Mouse (Mus musculus): ENCODE measurements at regions not wholly inside any gene's neighbourhood (a gene's known extent, or its start where the extent isn't known, plus 50 kb on each side); places are given as distances from the start of the nearest gene placed in this dataset.

- Histone ChIP-seq H3K27ac (ENCODE audit: low read length) (no peak overlapping the region), H3K36me3 (ENCODE audit: control insufficient read depth, insufficient read depth) (no peaks in the 10 kb centered on the region), H3K4me2 (ENCODE audit: low read depth, low read length) (no peak overlapping the region), H3K9ac (ENCODE audit: low read depth, low read length) (no peak overlapping the region), H3K9me3 (replicated peaks; ENCODE audit: control insufficient read depth, low read length) (no peaks in the 10 kb centered on the region), H3K27me3 (ENCODE audit: control insufficient read depth, insufficient read depth, low read depth, low read length) (no peaks in the 10 kb centered on the region), H3K4me3 (ENCODE audit: low read depth, low read length) (no peak overlapping the region), H3K4me1 (ENCODE audit: control insufficient read depth, low read depth, low read length) (no peaks in the 10 kb centered on the region)
- ATAC-seq (ENCODE audit: low read depth), result no peak
- WGBS (ENCODE audit: insufficient replicate concordance), result 53% methylated on average over 3 of the region's 3 CpGs
These were observed 289.5 kb upstream of the Tet2 start for GRCm38 (mm10) chr3:133834459-133834858.

DNA sequence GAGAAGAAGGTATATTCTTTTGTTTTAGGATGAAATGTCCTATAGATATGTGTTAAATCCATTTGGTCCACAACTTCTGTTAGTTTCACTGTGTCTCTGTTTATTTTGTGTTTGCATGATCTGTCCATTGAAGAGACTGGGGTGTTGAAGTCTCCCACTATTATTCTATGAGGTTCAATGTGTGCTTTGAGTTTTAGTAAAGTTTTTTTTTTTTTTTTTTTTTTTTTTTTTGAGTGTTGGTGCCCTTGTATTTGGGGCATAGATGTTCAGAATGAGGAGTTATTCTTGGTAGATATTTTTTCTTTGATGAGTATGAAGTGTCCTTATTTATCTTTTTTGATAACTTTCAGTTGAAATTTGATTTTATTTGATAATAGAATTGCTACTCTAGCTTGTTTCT, 301.4 kb upstream of the Tet2 start:
- H3K27ac ChIP-seq (ENCODE audit: low read length), result no peak overlapping the region
- H3K27me3 ChIP-seq (ENCODE audit: control insufficient read depth, insufficient read depth, low read depth, low read length), result no peaks in the 10 kb centered on the region
- no peak overlapping the region for H3K4me3 ChIP-seq (ENCODE audit: low read depth, low read length)
- H3K9ac ChIP-seq (ENCODE audit: low read depth, low read length), result no peak overlapping the region
- H3K36me3 ChIP-seq (ENCODE audit: control insufficient read depth, insufficient read depth), result no peaks in the 10 kb centered on the region
- no peaks in the 10 kb centered on the region for H3K4me1 ChIP-seq (ENCODE audit: control insufficient read depth, low read depth, low read length)
- no peak for ATAC-seq (ENCODE audit: low read depth)
- H3K9me3 ChIP-seq (replicated peaks; ENCODE audit: control insufficient read depth, low read length), result no peaks in the 10 kb centered on the region
- no peak overlapping the region for H3K4me2 ChIP-seq (ENCODE audit: low read depth, low read length)

DNA sequence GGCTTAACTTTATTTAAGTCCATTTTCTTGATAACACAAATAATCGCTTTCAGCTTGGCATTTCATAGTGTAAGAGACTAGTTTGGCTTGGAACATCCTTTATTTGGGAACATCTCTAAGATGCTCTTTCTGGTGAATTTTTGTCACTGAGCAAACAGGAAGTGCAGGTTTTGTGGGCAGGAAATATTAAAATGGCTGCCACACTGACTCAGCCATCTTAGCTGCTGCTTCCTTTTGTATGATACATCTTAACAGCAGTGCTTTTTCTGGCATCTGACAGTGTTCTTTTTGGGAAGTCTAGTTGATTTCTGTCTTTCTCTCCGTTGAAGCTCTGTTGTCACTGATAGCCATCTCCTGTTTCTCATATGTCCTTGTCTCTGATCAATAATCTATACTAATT, 329.4 kb upstream of the Tet2 start:
- H3K4me3 ChIP-seq (ENCODE audit: low read depth, low read length), result no peak overlapping the region
- no peaks in the 10 kb centered on the region for H3K27me3 ChIP-seq (ENCODE audit: control insufficient read depth, insufficient read depth, low read depth, low read length)
- no peak overlapping the region for H3K27ac ChIP-seq (ENCODE audit: low read length)
- no peaks in the 10 kb centered on the region for H3K4me1 ChIP-seq (ENCODE audit: control insufficient read depth, low read depth, low read length)
- no peaks in the 10 kb centered on the region for H3K36me3 ChIP-seq (ENCODE audit: control insufficient read depth, insufficient read depth)
- ATAC-seq (ENCODE audit: low read depth), result no peak
- H3K4me2 ChIP-seq (ENCODE audit: low read depth, low read length), result no peak overlapping the region
- WGBS (ENCODE audit: insufficient replicate concordance), result 44% methylated on average over 2 of the region's 2 CpGs
- no peaks in the 10 kb centered on the region for H3K9me3 ChIP-seq (replicated peaks; ENCODE audit: control insufficient read depth, low read length)
- H3K9ac ChIP-seq (ENCODE audit: low read depth, low read length), result no peak overlapping the region

GRCm38 (mm10) chr3:133876439-133877072, 331.6 kb upstream of the Tet2 start:
- no peak overlapping the region for H3K9ac ChIP-seq (ENCODE audit: low read depth, low read length)

DNA sequence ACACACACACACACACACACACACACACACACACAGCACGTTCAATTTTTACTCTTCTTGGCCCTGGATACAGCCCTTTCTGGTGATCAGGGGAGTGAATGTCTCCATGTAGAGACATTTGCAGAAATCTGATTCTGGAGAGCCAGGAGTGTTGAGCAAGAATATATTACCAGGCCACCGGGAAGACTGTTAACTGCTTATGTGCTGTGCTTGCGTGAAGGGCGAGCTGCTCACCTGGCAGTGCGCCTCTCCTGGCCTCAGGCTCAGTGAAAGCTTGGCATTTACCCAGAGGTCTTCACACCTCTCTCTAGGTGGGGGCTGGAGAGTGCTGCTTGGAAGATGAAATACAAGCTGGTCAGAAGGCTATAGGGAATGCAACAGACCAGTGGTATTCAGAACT, 332.4 kb upstream of the Tet2 start:
- 43% methylated on average over 5 of the region's 5 CpGs for WGBS (ENCODE audit: insufficient replicate concordance)
- Histone ChIP-seq H3K36me3 (ENCODE audit: control insufficient read depth, insufficient read depth) (no peaks in the 10 kb centered on the region), H3K4me3 (ENCODE audit: low read depth, low read length) (no peak overlapping the region), H3K4me1 (ENCODE audit: control insufficient read depth, low read depth, low read length) (no peaks in the 10 kb centered on the region), H3K9me3 (replicated peaks; ENCODE audit: control insufficient read depth, low read length) (no peaks in the 10 kb centered on the region), H3K4me2 (ENCODE audit: low read depth, low read length) (no peak overlapping the region), H3K27me3 (ENCODE audit: control insufficient read depth, insufficient read depth, low read depth, low read length) (no peaks in the 10 kb centered on the region), H3K9ac (ENCODE audit: low read depth, low read length) (no peak overlapping the region), H3K27ac (ENCODE audit: low read length) (no peak overlapping the region)
- no peak for ATAC-seq (ENCODE audit: low read depth)

More at GRCm38 (mm10) chr3:133876439-133877072, 331.6 kb upstream of the Tet2 start:
- Histone ChIP-seq H3K36me3 (ENCODE audit: control insufficient read depth, insufficient read depth) (no peaks in the 10 kb centered on the region), H3K27me3 (ENCODE audit: control insufficient read depth, insufficient read depth, low read depth, low read length) (no peaks in the 10 kb centered on the region), H3K4me3 (ENCODE audit: low read depth, low read length) (no peak overlapping the region), H3K9me3 (replicated peaks; ENCODE audit: control insufficient read depth, low read length) (no peaks in the 10 kb centered on the region), H3K27ac (ENCODE audit: low read length) (no peak overlapping the region), H3K4me1 (ENCODE audit: control insufficient read depth, low read depth, low read length) (no peaks in the 10 kb centered on the region), H3K4me2 (ENCODE audit: low read depth, low read length) (no peak overlapping the region)
- WGBS (ENCODE audit: insufficient replicate concordance), result 28% methylated on average over 13 of the region's 13 CpGs
- no peak for ATAC-seq (ENCODE audit: low read depth)

GRCm38 (mm10) chr3:133880626-133881025, 335.7 kb upstream of the Tet2 start:
- H3K4me3 ChIP-seq (ENCODE audit: low read depth, low read length), result no peak overlapping the region
- H3K9ac ChIP-seq (ENCODE audit: low read depth, low read length), result no peak overlapping the region
- WGBS (ENCODE audit: insufficient replicate concordance), result 28% methylated on average over 1 of the region's 1 CpGs
- H3K27ac ChIP-seq (ENCODE audit: low read length), result no peak overlapping the region
- H3K4me2 ChIP-seq (ENCODE audit: low read depth, low read length), result no peak overlapping the region
- no peak for ATAC-seq (ENCODE audit: low read depth)
- H3K36me3 ChIP-seq (ENCODE audit: control insufficient read depth, insufficient read depth), result no peaks in the 10 kb centered on the region
- H3K4me1 ChIP-seq (ENCODE audit: control insufficient read depth, low read depth, low read length), result no peaks in the 10 kb centered on the region
- no peaks in the 10 kb centered on the region for H3K9me3 ChIP-seq (replicated peaks; ENCODE audit: control insufficient read depth, low read length)
- H3K27me3 ChIP-seq (ENCODE audit: control insufficient read depth, insufficient read depth, low read depth, low read length), result no peaks in the 10 kb centered on the region

- Histone ChIP-seq H3K9me3 (replicated peaks; ENCODE audit: control insufficient read depth, low read length) (no peaks in the 10 kb centered on the region), H3K36me3 (ENCODE audit: control insufficient read depth, insufficient read depth) (no peaks in the 10 kb centered on the region), H3K4me2 (ENCODE audit: low read depth, low read length) (no peak overlapping the region), H3K9ac (ENCODE audit: low read depth, low read length) (no peak overlapping the region), H3K27me3 (ENCODE audit: control insufficient read depth, insufficient read depth, low read depth, low read length) (no peaks in the 10 kb centered on the region), H3K4me1 (ENCODE audit: control insufficient read depth, low read depth, low read length) (no peaks in the 10 kb centered on the region), H3K4me3 (ENCODE audit: low read depth, low read length) (no peak overlapping the region), H3K27ac (ENCODE audit: low read length) (no peak overlapping the region)
- no peak for ATAC-seq (ENCODE audit: low read depth)
- 70% methylated on average over 3 of the region's 3 CpGs for WGBS (ENCODE audit: insufficient replicate concordance)
These were observed 334.4 kb upstream of the Cxxc4 start for GRCm38 (mm10) chr3:133901931-133902330.

DNA sequence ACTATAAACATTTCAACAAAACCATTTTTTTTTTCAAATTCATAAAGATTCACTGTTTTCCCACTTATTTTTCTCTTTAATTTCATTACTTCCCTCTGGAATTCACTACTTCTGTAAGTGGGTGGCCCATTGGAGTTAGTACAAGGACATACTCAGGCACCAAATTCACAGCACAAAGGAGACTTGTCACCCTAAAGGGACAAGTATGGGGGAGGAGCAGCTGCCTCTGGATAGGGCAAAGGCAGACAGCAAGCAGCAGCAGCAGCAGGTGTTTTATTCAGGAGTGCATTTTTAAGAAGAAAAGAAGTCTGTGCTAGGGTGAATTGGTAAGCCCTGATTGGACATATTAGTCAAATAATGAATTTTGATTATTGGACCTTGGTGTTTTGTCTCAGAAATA, 314.1 kb upstream of the Cxxc4 start:
- H3K27me3 ChIP-seq (ENCODE audit: control insufficient read depth, insufficient read depth, low read depth, low read length), result no peaks in the 10 kb centered on the region
- no peak for ATAC-seq (ENCODE audit: low read depth)

GRCm38 (mm10) chr3:133965322-133965721, 271.0 kb upstream of the Cxxc4 start:
- no peaks in the 10 kb centered on the region for H3K36me3 ChIP-seq (ENCODE audit: control insufficient read depth, insufficient read depth)
- no peak overlapping the region for H3K4me2 ChIP-seq (ENCODE audit: low read depth, low read length)
- WGBS (ENCODE audit: insufficient replicate concordance), result 54% methylated on average over 2 of the region's 2 CpGs
- ATAC-seq (ENCODE audit: low read depth), result no peak
- H3K27me3 ChIP-seq (ENCODE audit: control insufficient read depth, insufficient read depth, low read depth, low read length), result no peaks in the 10 kb centered on the region
- H3K4me3 ChIP-seq (ENCODE audit: low read depth, low read length), result no peak overlapping the region
- no peak overlapping the region for H3K27ac ChIP-seq (ENCODE audit: low read length)
- no peaks in the 10 kb centered on the region for H3K9me3 ChIP-seq (replicated peaks; ENCODE audit: control insufficient read depth, low read length)
- no peak overlapping the region for H3K9ac ChIP-seq (ENCODE audit: low read depth, low read length)
- H3K4me1 ChIP-seq (ENCODE audit: control insufficient read depth, low read depth, low read length), result no peaks in the 10 kb centered on the region

More for the DNA sequence above, 314.1 kb upstream of the Cxxc4 start:
- no peak overlapping the region for H3K9ac ChIP-seq (ENCODE audit: low read depth, low read length)
- H3K4me1 ChIP-seq (ENCODE audit: control insufficient read depth, low read depth, low read length), result no peaks in the 10 kb centered on the region
- no peaks in the 10 kb centered on the region for H3K9me3 ChIP-seq (replicated peaks; ENCODE audit: control insufficient read depth, low read length)
- H3K27ac ChIP-seq (ENCODE audit: low read length), result no peak overlapping the region
- no peak overlapping the region for H3K4me3 ChIP-seq (ENCODE audit: low read depth, low read length)
- H3K36me3 ChIP-seq (ENCODE audit: control insufficient read depth, insufficient read depth), result no peaks in the 10 kb centered on the region
- no peak overlapping the region for H3K4me2 ChIP-seq (ENCODE audit: low read depth, low read length)

Data from liver, embryonic 16.5 days (tissue).